Mouse (Mus musculus) heart, postnatal 0 days (tissue): ENCODE data around the gene Ifitm6.

Source experiments
- CTCF ChIP-seq: IDR thresholded peaks from 2 replicates; pipeline ENCODE4 v1.5.1; 2016; ENCODE audit warnings: antibody characterized with exemption, control low read depth, low read depth
- EP300 ChIP-seq: IDR thresholded peaks from 2 replicates; pipeline ENCODE4 v1.6.1; 2016; ENCODE audit warnings: antibody characterized with exemption, low read depth

GRCm38 (mm10) chr7:141056976-141057375 lies 39.3 kb upstream of the Ifitm6 start:
- no peak for TF ChIP-seq CTCF
- no peak for TF ChIP-seq EP300
